Mouse (Mus musculus) stomach, embryonic 15.5 days (tissue): ENCODE results near the gene Nol4l. TPM values are rescaled to one million over a fixed set of nuclear protein-coding genes. Genes with fewer than 3 reads are reported as not detected.
A peak's percentile ranks its signal among the peaks of the same experiment; 100 is the strongest.

Source experiments
- ATAC-seq: fragments of 200-750 bp; cut with Nextera tagmentation; 2 replicates; pipeline ENCODE4 v1.8.0; 2017; ENCODE audit warnings: low read depth, moderate number of reproducible peaks, moderate TSS enrichment; ENCODE audit not compliant: insufficient read depth, low FRiP score
- H3K27ac ChIP-seq: fragments of 300-500 bp; sonication (generic); 2 replicates; pipeline ENCODE4 v1.5.1; 2015; ENCODE audit warnings: mild to moderate bottlenecking, inconsistent platforms
- H3K27me3 ChIP-seq: fragments of 300-500 bp; sonication (generic); replicated peaks from 2 replicates; pipeline ENCODE4 v1.6.1; 2015; ENCODE audit warnings: inconsistent platforms
- H3K36me3 ChIP-seq: fragments of 300-500 bp; sonication (generic); 2 replicates; pipeline ENCODE4 v1.6.1; 2015; ENCODE audit warnings: inconsistent platforms
- H3K4me1 ChIP-seq: fragments of 300-500 bp; sonication (generic); 2 replicates; pipeline ENCODE4 v1.6.1; 2015; ENCODE audit warnings: inconsistent platforms
- H3K4me2 ChIP-seq: fragments of 300-500 bp; sonication (generic); 2 replicates; pipeline ENCODE4 v1.6.1; 2015; ENCODE audit warnings: mild to moderate bottlenecking, inconsistent platforms
- H3K4me3 ChIP-seq: fragments of 300-500 bp; sonication (generic); replicated peaks from 2 replicates; pipeline ENCODE4 v1.5.1; 2015; ENCODE audit warnings: inconsistent platforms
- H3K9ac ChIP-seq: fragments of 300-500 bp; sonication (generic); 2 replicates; pipeline ENCODE4 v1.6.1; 2015; ENCODE audit warnings: inconsistent platforms
- H3K9me3 ChIP-seq: fragments of 300-500 bp; sonication (generic); 2 replicates; pipeline ENCODE4 v1.6.1; 2016; ENCODE audit warnings: inconsistent platforms
- WGBS: fragments of 180-500 bp; shearing (Covaris S2); methylation state at CpG from one replicate; pipeline ENCODE4 v1.1.7; 2015; 5-methylcytosine and 5-hydroxymethylcytosine counted together
- polyA plus RNA-seq: library from polyadenylated mRNA; unstranded; fragments of >200 nt; fragmentation: Nextera tagmentation; extraction: Ambion mirVana; gene quantifications from 2 replicates; pipeline ENCODE4 v1.2.1, GENCODE M21; 2015

Gene Nol4l
- polyA plus RNA-seq, 1 experiment from 2014 or later, result 14.3 TPM

- no peak for ATAC-seq
- Histone ChIP-seq H3K9me3 (no peaks in the 10 kb centered on the region), H3K4me3 (no peak overlapping the region), H3K27ac (no peak overlapping the region), H3K27me3 (no peaks in the 10 kb centered on the region), H3K4me2 (no peak overlapping the region), H3K9ac (no peak overlapping the region), H3K36me3 (no peaks in the 10 kb centered on the region), H3K4me1 (peaks cover 28% of the 10 kb centered on the region)
- WGBS, result 49% methylated on average over 9 of the region's 9 CpGs
Measured at GRCm38 (mm10) chr2:153523143-153523542, 6.6 kb downstream of the Nol4l start.

DNA sequence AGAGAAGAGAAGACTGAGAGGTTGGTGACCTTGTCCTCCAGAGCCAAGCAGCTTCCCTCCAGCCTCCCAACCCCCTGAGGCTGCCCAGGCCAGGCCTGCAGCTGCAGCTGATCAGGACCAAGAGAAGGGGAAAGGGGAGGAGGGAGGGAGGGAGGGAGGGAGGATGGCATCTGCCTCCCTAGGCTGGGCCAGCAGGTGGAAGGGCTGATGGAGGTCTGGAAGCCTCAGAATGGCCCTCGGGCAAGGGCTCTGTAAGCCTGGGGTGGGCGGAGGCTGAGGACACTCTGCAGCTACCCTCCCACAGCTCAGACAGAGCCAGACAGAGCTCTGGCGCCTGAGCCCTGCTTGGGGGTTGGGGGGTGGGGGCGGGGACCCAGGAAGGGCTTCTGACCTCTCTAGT is 7.5 kb downstream of the Nol4l start:
- 31% methylated on average over 4 of the region's 4 CpGs for WGBS
- H3K4me2 ChIP-seq, result no peak overlapping the region
- no peak for ATAC-seq

GRCm38 (mm10) chr2:153520057-153520456 is 9.7 kb downstream of the Nol4l start:
- H3K36me3 ChIP-seq, result no peaks in the 10 kb centered on the region
- no peak for ATAC-seq
- no peaks in the 10 kb centered on the region for H3K9me3 ChIP-seq
- no peak overlapping the region for H3K4me2 ChIP-seq
- no peaks in the 10 kb centered on the region for H3K27me3 ChIP-seq
- 81% methylated on average over 9 of the region's 9 CpGs for WGBS
- H3K4me3 ChIP-seq, result no peak overlapping the region
- peaks cover 10% of the 10 kb centered on the region; the same call in 1 of the 2 replicates for H3K4me1 ChIP-seq
- H3K27ac ChIP-seq, result no peak overlapping the region
- no peak overlapping the region for H3K9ac ChIP-seq

More for the DNA sequence above, 7.5 kb downstream of the Nol4l start:
- H3K9ac ChIP-seq, result no peak overlapping the region
- H3K4me1 ChIP-seq, result peaks cover 20% of the 10 kb centered on the region
- H3K9me3 ChIP-seq, result no peaks in the 10 kb centered on the region
- no peak overlapping the region for H3K4me3 ChIP-seq
- H3K27me3 ChIP-seq, result no peaks in the 10 kb centered on the region
- no peak overlapping the region for H3K27ac ChIP-seq
- H3K36me3 ChIP-seq, result no peaks in the 10 kb centered on the region

GRCm38 (mm10) chr2:153516961-153517360 is 12.8 kb downstream of the Nol4l start:
- 47% methylated on average over 4 of the region's 4 CpGs for WGBS
- Histone ChIP-seq H3K9me3 (no peaks in the 10 kb centered on the region), H3K4me1 (peaks cover 5% of the 10 kb centered on the region; the same call in 1 of the 2 replicates), H3K27ac (no peak overlapping the region), H3K4me3 (no peak overlapping the region), H3K36me3 (no peaks in the 10 kb centered on the region), H3K9ac (no peak overlapping the region), H3K4me2 (no peak overlapping the region), H3K27me3 (no peaks in the 10 kb centered on the region)
- peak; percentile 74 for ATAC-seq

GRCm38 (mm10) chr2:153515582-153515981 is 14.2 kb downstream of the Nol4l start:
- H3K4me2 ChIP-seq, result no peak overlapping the region

GRCm38 (mm10) chr2:153514497-153515380 is 15.0 kb downstream of the Nol4l start:
- H3K4me1 ChIP-seq, result peaks cover 9% of the 10 kb centered on the region
- ATAC-seq, result no peak

More at GRCm38 (mm10) chr2:153515582-153515981, 14.2 kb downstream of the Nol4l start:
- H3K9ac ChIP-seq, result no peak overlapping the region
- H3K4me1 ChIP-seq, result peaks cover 5% of the 10 kb centered on the region; the same call in 1 of the 2 replicates
- no peak overlapping the region for H3K27ac ChIP-seq
- no peaks in the 10 kb centered on the region for H3K9me3 ChIP-seq
- no peaks in the 10 kb centered on the region for H3K27me3 ChIP-seq
- H3K4me3 ChIP-seq, result no peak overlapping the region
- H3K36me3 ChIP-seq, result no peaks in the 10 kb centered on the region
- WGBS, result 84% methylated on average over 6 of the region's 6 CpGs
- ATAC-seq, result no peak

DNA sequence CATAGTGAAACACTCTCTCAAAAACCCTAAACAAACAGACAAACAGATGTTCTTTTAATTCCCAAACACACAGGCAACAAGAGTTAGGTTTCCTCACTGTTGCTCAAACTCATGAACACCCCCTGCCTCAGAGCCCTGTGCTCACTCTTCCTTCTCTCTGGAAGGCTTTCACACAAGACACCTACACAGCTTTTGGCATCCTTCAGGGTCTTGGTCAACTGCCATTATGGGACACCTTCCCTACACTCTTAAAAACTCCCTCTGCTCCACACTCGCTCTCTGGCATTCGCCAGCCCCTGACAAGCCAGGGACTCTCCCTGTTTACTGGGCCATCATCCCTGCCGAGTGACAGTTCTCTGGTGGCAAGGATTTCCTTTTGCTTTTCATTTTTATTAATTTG is 15.8 kb downstream of the Nol4l start:
- H3K27me3 ChIP-seq, result no peaks in the 10 kb centered on the region
- 84% methylated on average over 3 of the region's 3 CpGs for WGBS
- ATAC-seq, result no peak
- no peak overlapping the region for H3K27ac ChIP-seq
- no peaks in the 10 kb centered on the region for H3K9me3 ChIP-seq
- H3K36me3 ChIP-seq, result no peaks in the 10 kb centered on the region
- peaks cover 16% of the 10 kb centered on the region for H3K4me1 ChIP-seq
- H3K9ac ChIP-seq, result no peak overlapping the region
- H3K4me2 ChIP-seq, result no peak overlapping the region
- no peak overlapping the region for H3K4me3 ChIP-seq

More at GRCm38 (mm10) chr2:153514497-153515380, 15.0 kb downstream of the Nol4l start:
- Histone ChIP-seq H3K4me2 (no peak overlapping the region), H3K36me3 (no peaks in the 10 kb centered on the region), H3K9ac (no peak overlapping the region), H3K9me3 (no peaks in the 10 kb centered on the region), H3K27ac (no peak overlapping the region), H3K27me3 (no peaks in the 10 kb centered on the region), H3K4me3 (no peak overlapping the region)
- 73% methylated on average over 14 of the region's 14 CpGs for WGBS

DNA sequence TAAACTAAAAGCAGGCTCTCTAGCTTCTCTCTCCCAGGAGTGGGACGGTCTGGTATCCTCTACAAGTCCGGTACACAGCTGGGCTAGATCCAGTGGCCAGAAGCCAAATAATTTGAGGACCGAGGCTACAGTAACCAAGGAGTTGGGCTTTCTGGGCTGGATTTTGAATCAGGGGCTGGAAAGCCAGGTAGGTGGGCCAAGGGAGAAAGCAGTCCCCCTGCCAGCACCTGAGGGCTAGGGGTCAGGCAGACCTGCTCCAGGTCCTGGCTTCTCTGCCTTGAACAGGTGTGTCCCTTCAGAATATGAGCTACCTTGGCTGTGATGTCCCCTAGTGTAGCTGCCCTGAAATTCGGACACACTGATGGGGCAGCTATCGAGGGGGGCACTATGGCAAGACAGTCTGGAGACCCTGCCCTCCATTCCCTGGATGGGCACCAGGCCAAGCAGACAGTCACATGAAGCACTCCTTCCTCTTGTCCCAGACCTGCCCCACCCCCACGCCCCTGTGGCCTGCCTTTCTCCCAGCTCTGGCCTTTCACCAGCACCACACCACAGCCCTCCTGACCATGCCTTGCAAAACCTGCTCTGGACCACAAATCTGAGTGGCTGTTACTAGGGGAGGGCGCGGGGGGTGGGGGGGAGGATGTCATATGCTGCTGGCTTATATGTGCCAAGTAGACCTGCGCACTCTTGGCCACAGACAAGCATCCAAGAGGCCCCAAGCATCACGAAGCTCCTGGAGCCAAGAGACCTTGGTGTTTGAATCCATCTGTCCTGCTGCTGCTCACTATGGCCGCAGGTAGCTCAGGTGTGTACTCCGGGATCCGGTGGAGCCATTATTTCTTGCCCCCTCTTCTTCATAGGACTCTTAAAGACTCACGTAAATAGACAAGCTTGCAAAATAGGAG is 17.1 kb downstream of the Nol4l start:
- ATAC-seq, result no peak
- Histone ChIP-seq H3K36me3 (no peaks in the 10 kb centered on the region), H3K27me3 (no peaks in the 10 kb centered on the region), H3K4me3 (no peak overlapping the region), H3K9me3 (no peaks in the 10 kb centered on the region), H3K9ac (no peak overlapping the region), H3K4me2 (no peak overlapping the region), H3K4me1 (peaks cover 17% of the 10 kb centered on the region), H3K27ac (no peak overlapping the region)
- WGBS, result 77% methylated on average over 14 of the region's 14 CpGs

DNA sequence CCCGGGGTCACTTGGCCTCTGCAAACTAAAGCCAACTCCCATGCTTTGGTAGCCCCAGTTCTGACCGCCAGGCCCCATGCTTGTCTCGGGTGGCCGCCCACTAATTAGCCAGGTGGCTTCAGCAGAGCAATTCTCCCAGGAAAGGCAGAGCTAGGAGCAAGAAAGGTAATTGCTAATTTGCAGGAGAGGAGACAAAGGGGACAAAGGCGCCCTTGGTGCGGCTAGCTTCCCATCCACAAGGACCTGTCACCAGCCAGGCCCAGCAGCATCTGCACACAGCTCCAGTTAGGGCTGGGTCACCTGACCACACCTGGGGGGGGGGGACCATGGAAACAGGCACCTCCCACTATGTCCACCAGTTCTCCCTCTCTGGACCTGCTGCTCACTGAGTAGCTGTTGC is 18.2 kb downstream of the Nol4l start:
- H3K27ac ChIP-seq, result no peak overlapping the region
- H3K9me3 ChIP-seq, result no peaks in the 10 kb centered on the region
- no peaks in the 10 kb centered on the region for H3K27me3 ChIP-seq
- H3K36me3 ChIP-seq, result no peaks in the 10 kb centered on the region
- WGBS, result 78% methylated on average over 6 of the region's 6 CpGs
- no peak overlapping the region for H3K9ac ChIP-seq
- no peak overlapping the region for H3K4me2 ChIP-seq
- peaks cover 12% of the 10 kb centered on the region for H3K4me1 ChIP-seq
- ATAC-seq, result no peak
- H3K4me3 ChIP-seq, result no peak overlapping the region

DNA sequence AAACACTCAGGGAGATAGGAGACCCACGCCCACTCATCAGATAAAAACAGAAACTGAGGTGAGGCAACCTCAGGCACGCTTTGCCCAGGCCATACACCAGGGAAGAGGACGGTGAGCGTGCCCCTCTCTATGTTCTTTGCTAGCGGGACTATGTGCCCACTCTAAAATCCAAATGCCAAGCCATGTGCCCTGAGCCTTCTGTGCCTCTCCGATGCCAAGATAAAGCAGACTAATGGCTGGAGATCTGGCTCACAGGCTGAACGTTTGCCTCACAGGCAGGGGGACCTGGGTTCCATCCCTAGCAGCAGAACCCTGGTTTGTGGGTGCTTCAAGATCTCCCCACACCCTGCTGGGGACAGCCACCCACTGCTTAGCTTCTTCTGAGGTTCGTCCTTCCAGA is 19.6 kb downstream of the Nol4l start:
- ATAC-seq, result no peak
- no peak overlapping the region for H3K4me2 ChIP-seq
- 79% methylated on average over 8 of the region's 8 CpGs for WGBS
- no peaks in the 10 kb centered on the region for H3K9me3 ChIP-seq
- H3K27ac ChIP-seq, result no peak overlapping the region
- no peaks in the 10 kb centered on the region for H3K36me3 ChIP-seq
- no peak overlapping the region for H3K9ac ChIP-seq
- H3K4me3 ChIP-seq, result no peak overlapping the region
- no peaks in the 10 kb centered on the region for H3K27me3 ChIP-seq
- peaks cover 12% of the 10 kb centered on the region for H3K4me1 ChIP-seq

GRCm38 (mm10) chr2:153509211-153510029 is 20.4 kb downstream of the Nol4l start:
- peaks cover 12% of the 10 kb centered on the region for H3K4me1 ChIP-seq
- no peaks in the 10 kb centered on the region for H3K36me3 ChIP-seq
- H3K9me3 ChIP-seq, result no peaks in the 10 kb centered on the region
- ATAC-seq, result peak; percentile 28; the same call in 1 of the 2 replicates
- no peaks in the 10 kb centered on the region for H3K27me3 ChIP-seq
- no peak overlapping the region for H3K9ac ChIP-seq
- peak overlapping the region; percentile 11; the same call in 1 of the 2 replicates for H3K27ac ChIP-seq
- H3K4me2 ChIP-seq, result peak overlapping the region; percentile 37
- 17% methylated on average over 18 of the region's 18 CpGs for WGBS
- H3K4me3 ChIP-seq, result no peak overlapping the region
